Mouse (Mus musculus): ENCODE measurements around the gene Rcor2. TPM values are rescaled to one million over a fixed set of nuclear protein-coding genes. Genes with fewer than 3 reads are reported as not detected.
A peak's percentile ranks its signal among the peaks of the same experiment; 100 is the strongest.

The Rcor2 gene
- polyA plus RNA-seq (2011; ENCODE audit: insufficient read length, low read depth, missing spikeins), result 10.3 and 11.6 TPM in 2 replicates

GRCm38 (mm10) chr19:7267091-7267741 is at the start of gene Rcor2:
Rcor2 (plus strand) TSS chr19:7267325.
- peak within 1 kb of the TSS; percentile 78 for H3K27ac ChIP-seq (ENCODE audit: insufficient read depth, low read length)
- H3K4me3 ChIP-seq (ENCODE audit: insufficient read depth, low read length), result peak within 1 kb of the TSS; percentile 0; the same call in 1 of the 2 replicates
- peak; percentile 58; the same call in 1 of the 2 replicates for TF ChIP-seq POLR2A (IDR thresholded peaks at IDR 0.05; ENCODE audit: low read depth, low read length)
- no peak for TF ChIP-seq CTCF (IDR thresholded peaks at IDR 0.05; ENCODE audit: borderline replicate concordance, insufficient read depth, low read length)
- H3K4me1 ChIP-seq (ENCODE audit: control insufficient read depth, insufficient read depth, low read length), result 0 out of 2 replicates have a peak, but pooled peaks cover 3% of the 10 kb centered on the region

DNA sequence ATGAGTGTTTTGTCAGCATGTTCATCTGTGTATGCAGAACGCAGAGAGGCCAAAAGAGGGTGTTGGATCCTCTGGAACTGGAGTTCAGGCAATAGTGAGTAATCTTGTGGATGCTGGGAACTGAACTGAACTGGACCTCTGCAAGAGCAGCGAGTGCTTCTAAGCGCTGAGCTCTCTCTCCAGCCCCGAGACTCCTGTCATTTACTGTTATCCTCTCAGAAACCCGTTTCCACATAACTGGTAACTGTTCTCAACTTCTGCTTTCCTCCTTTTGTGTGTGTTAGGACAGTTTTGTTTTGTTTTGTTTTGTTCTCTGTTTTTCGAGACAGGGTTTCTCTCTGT is 49.2 kb upstream of the Rcor2 start:
- peak overlapping the region; percentile 54 for H3K4me3 ChIP-seq (ENCODE audit: insufficient read depth, low read length)
- TF ChIP-seq CTCF (IDR thresholded peaks at IDR 0.05; ENCODE audit: borderline replicate concordance, insufficient read depth, low read length) (no peak), POLR2A (IDR thresholded peaks at IDR 0.05; ENCODE audit: low read depth, low read length) (no peak)
- H3K27ac ChIP-seq (ENCODE audit: insufficient read depth, low read length), result no peak overlapping the region
- 0 out of 2 replicates have a peak, but pooled peaks cover 2% of the 10 kb centered on the region for H3K4me1 ChIP-seq (ENCODE audit: control insufficient read depth, insufficient read depth, low read length)

DNA sequence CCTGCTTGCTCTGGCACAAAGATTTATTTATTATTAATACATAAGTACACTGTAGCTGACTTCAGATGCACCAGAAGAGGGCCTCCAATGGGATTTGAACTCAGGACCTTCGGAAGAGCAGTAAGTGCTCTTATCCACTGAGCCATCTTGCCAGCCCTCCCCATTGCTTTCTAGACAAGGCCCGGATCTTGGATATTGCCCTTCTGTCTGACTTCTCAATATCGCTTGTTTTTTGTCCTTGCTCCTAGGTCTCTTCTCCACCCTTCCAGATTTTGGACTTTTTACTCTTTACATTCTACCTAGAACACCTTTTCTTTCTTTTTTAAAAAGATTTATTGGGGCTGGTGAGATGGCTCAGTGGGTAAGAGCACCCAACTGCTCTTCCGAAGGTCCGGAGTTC is 48.4 kb upstream of the Rcor2 start:
- no peak for TF ChIP-seq CTCF (IDR thresholded peaks at IDR 0.05; ENCODE audit: borderline replicate concordance, insufficient read depth, low read length)
- TF ChIP-seq POLR2A (IDR thresholded peaks at IDR 0.05; ENCODE audit: low read depth, low read length), result no peak
- H3K27ac ChIP-seq (ENCODE audit: insufficient read depth, low read length), result no peak overlapping the region
- H3K4me3 ChIP-seq (ENCODE audit: insufficient read depth, low read length), result no peak overlapping the region
- H3K4me1 ChIP-seq (ENCODE audit: control insufficient read depth, insufficient read depth, low read length), result 0 out of 2 replicates have a peak, but pooled peaks cover 2% of the 10 kb centered on the region

DNA sequence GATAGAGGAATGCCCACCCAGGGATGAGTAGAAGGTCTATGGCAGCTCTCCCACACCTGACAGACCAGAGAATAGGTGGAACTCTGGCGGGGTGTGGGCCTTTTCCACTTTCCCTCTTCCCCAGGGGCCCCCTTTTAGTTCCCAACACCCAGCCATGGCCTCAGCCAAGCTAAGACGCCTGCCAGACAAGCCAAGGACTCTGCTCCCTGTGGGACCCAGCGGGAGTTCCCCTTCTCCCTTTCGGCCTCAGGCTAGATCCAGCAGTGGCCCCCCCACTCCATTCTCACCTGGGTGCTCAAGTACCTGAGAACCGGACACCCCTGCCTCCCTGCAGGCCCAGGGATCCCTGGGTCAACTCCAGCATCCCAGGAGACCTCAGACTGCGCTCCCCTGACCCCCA is 44.9 kb upstream of the Rcor2 start:
- TF ChIP-seq CTCF (IDR thresholded peaks at IDR 0.05; ENCODE audit: borderline replicate concordance, insufficient read depth, low read length) (no peak), POLR2A (IDR thresholded peaks at IDR 0.05; ENCODE audit: low read depth, low read length) (no peak)
- Histone ChIP-seq H3K4me3 (ENCODE audit: insufficient read depth, low read length) (no peak overlapping the region), H3K27ac (ENCODE audit: insufficient read depth, low read length) (no peak overlapping the region), H3K4me1 (ENCODE audit: control insufficient read depth, insufficient read depth, low read length) (no peaks in the 10 kb centered on the region)

- H3K4me3 ChIP-seq (ENCODE audit: insufficient read depth, low read length), result no peak overlapping the region
- TF ChIP-seq CTCF (IDR thresholded peaks at IDR 0.05; ENCODE audit: borderline replicate concordance, insufficient read depth, low read length) (no peak), POLR2A (IDR thresholded peaks at IDR 0.05; ENCODE audit: low read depth, low read length) (no peak)
- H3K27ac ChIP-seq (ENCODE audit: insufficient read depth, low read length), result no peak overlapping the region
- no peaks in the 10 kb centered on the region for H3K4me1 ChIP-seq (ENCODE audit: control insufficient read depth, insufficient read depth, low read length)
Observed at GRCm38 (mm10) chr19:7223488-7223887, 43.6 kb upstream of the Rcor2 start.

GRCm38 (mm10) chr19:7224253-7224652 is 42.9 kb upstream of the Rcor2 start:
- H3K4me1 ChIP-seq (ENCODE audit: control insufficient read depth, insufficient read depth, low read length), result no peaks in the 10 kb centered on the region
- no peak overlapping the region for H3K27ac ChIP-seq (ENCODE audit: insufficient read depth, low read length)
- no peak overlapping the region for H3K4me3 ChIP-seq (ENCODE audit: insufficient read depth, low read length)
- TF ChIP-seq POLR2A (IDR thresholded peaks at IDR 0.05; ENCODE audit: low read depth, low read length) (no peak), CTCF (IDR thresholded peaks at IDR 0.05; ENCODE audit: borderline replicate concordance, insufficient read depth, low read length) (no peak)

DNA sequence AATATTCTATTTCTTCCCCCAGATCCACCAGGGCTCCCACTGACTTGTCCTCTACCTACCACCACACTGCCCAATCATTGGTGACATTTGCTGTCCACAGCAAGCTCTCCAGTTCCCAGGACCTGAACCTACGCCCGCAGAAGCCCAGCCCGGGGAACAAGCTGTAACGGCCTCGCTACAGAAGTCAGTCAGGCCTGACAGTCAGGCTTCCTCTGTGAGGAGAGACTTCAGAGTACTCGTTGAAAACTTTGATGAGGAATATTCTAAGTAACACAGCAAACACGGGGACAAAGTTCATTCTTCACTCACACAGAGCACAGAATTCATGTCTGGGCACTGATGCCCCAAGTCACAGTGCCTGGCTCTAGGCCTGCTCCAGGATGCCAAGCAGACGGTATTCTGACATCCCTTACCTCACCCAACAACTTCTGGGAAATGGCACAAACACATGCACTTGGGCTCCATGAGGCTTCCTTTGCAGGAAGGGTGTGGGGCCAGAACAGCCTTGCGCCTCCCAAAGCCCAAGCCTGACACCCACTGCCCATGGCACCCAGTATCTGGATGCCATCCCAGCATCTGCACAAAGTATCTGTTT is 41.9 kb upstream of the Rcor2 start:
- Histone ChIP-seq H3K4me3 (ENCODE audit: insufficient read depth, low read length) (no peak overlapping the region), H3K4me1 (ENCODE audit: control insufficient read depth, insufficient read depth, low read length) (no peaks in the 10 kb centered on the region), H3K27ac (ENCODE audit: insufficient read depth, low read length) (no peak overlapping the region)
- TF ChIP-seq CTCF (IDR thresholded peaks at IDR 0.05; ENCODE audit: borderline replicate concordance, insufficient read depth, low read length) (no peak), POLR2A (IDR thresholded peaks at IDR 0.05; ENCODE audit: low read depth, low read length) (no peak)

- H3K4me3 ChIP-seq (ENCODE audit: insufficient read depth, low read length), result no peak overlapping the region
- no peaks in the 10 kb centered on the region for H3K4me1 ChIP-seq (ENCODE audit: control insufficient read depth, insufficient read depth, low read length)
Observed at GRCm38 (mm10) chr19:7226511-7226914, 40.6 kb upstream of the Rcor2 start.

DNA sequence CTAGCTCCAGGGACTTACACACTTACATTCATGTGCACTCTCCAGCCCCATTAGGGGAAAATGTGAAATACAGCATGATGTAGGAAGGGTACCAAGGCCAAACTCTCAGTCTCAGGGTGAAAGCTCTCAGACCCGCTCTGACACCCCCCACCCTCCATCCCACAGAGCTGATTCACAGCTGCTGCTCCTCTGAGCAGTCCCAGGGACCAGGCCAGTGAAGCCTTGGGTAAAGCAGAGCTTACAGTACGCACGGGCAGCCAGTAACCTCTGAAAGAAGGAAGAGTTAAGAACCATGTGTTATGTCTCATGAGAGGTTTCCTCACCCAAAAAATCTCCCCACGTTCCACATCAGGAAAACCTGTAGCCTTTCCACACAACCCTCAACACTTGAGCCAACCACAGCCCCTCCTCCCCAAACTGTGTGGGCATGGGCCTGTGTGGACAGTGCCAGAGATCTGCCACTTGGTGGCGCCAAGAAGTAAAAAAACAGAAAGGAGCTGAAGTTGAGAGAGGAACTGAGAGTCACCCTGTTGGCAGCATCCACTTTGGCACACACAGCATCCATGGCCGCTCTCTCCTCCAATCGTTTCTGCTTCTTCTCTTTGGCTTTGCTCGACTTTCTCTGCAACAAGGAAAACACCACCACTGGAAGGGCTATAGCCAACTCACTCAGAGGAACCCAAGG is 32.4 kb upstream of the Rcor2 start:
- Histone ChIP-seq H3K27ac (ENCODE audit: insufficient read depth, low read length) (no peak overlapping the region), H3K4me1 (ENCODE audit: control insufficient read depth, insufficient read depth, low read length) (no peaks in the 10 kb centered on the region), H3K4me3 (ENCODE audit: insufficient read depth, low read length) (no peak overlapping the region)
- TF ChIP-seq CTCF (IDR thresholded peaks at IDR 0.05; ENCODE audit: borderline replicate concordance, insufficient read depth, low read length), result peak; percentile 64; the same call in 1 of the 2 replicates
- TF ChIP-seq POLR2A (IDR thresholded peaks at IDR 0.05; ENCODE audit: low read depth, low read length), result no peak

More at GRCm38 (mm10) chr19:7226511-7226914, 40.6 kb upstream of the Rcor2 start:
- TF ChIP-seq CTCF (IDR thresholded peaks at IDR 0.05; ENCODE audit: borderline replicate concordance, insufficient read depth, low read length) (no peak), POLR2A (IDR thresholded peaks at IDR 0.05; ENCODE audit: low read depth, low read length) (no peak)
- H3K27ac ChIP-seq (ENCODE audit: insufficient read depth, low read length), result no peak overlapping the region

DNA sequence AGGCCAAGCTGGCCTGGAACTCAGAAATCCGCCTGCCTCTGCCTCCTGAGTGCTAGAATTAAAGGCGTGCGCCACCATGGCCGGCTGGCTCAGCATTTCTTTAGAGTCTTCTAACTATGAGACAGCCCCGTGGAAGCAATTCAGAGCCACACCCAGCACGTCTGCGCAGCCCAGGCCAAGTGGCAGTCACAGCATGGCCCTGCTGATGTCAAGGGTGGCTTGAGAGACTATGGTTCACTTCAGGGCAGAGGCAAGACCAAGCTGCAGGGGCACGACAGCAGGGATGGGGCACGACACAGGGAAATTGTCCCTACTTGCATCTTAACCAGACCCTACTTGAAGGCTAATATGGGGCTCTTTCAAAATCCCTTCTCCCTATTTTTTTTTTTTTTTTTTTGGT is 31.7 kb upstream of the Rcor2 start:
- H3K4me1 ChIP-seq (ENCODE audit: control insufficient read depth, insufficient read depth, low read length), result no peaks in the 10 kb centered on the region
- H3K27ac ChIP-seq (ENCODE audit: insufficient read depth, low read length), result no peak overlapping the region
- no peak overlapping the region for H3K4me3 ChIP-seq (ENCODE audit: insufficient read depth, low read length)
- TF ChIP-seq CTCF (IDR thresholded peaks at IDR 0.05; ENCODE audit: borderline replicate concordance, insufficient read depth, low read length) (no peak), POLR2A (IDR thresholded peaks at IDR 0.05; ENCODE audit: low read depth, low read length) (no peak)
